Mouse (Mus musculus) ES-Bruce4 (cell line): Measurements from ENCODE around the gene Gss.

ENCODE experiments used
- CTCF ChIP-seq: IDR thresholded peaks from one replicate; pipeline ENCODE4 v1.8.1; 2011; ENCODE audit warnings: low read depth, low read length
- POLR2A ChIP-seq: IDR thresholded peaks from one replicate; pipeline ENCODE4 v1.8.1; 2011; ENCODE audit warnings: low read length; ENCODE audit not compliant: insufficient read depth

DNA sequence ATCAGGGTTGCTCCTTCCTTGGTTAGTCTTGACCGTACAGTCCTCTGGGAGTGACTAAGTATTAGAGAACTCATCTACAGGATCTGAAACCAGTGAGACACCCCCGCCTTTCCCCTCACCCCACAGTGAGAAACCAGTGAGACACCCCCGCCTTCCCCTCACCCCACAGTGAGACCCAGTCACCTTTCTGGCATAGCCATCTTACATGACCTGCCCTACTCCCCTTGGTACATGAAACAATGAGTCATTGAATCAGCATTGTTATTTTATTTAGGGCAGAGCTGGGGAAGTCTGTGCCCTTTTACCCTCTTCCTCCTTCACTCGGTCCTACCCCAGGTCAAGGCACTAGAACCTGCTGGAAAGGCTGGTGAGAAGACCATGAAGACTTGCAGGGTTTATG lies 29.7 kb downstream of the Gss start:
- TF ChIP-seq POLR2A: no peak
- TF ChIP-seq CTCF: no peak
